Mouse (Mus musculus) ES-Bruce4 (cell line): Measurements from ENCODE around the gene 9130230L23Rik.

Experiments used
- CTCF ChIP-seq: IDR thresholded peaks from one replicate; pipeline ENCODE4 v1.8.1; 2011; ENCODE audit warnings: low read depth, low read length
- EP300 ChIP-seq: IDR thresholded peaks from 2 replicates; pipeline ENCODE4 v1.6.1; 2011; ENCODE audit warnings: low read depth, low read length; ENCODE audit not compliant: insufficient read depth
- POLR2A ChIP-seq: IDR thresholded peaks from one replicate; pipeline ENCODE4 v1.8.1; 2011; ENCODE audit warnings: low read length; ENCODE audit not compliant: insufficient read depth

- no peak for TF ChIP-seq CTCF
- TF ChIP-seq POLR2A = no peak
- no peak for TF ChIP-seq EP300
These were observed 36.7 kb upstream of the 9130230L23Rik start for GRCm38 (mm10) chr5:66040744-66041279.
